Mouse (Mus musculus): ENCODE measurements around the gene Stxbp1.

GRCm38 (mm10) chr2:32839261-32839660 is 7.8 kb downstream of the Stxbp1 start:
- no peak for TF ChIP-seq CTCF (IDR thresholded peaks at IDR 0.05; ENCODE audit: control insufficient read depth, insufficient read depth, low read length)
- no peak for TF ChIP-seq POLR2A (IDR thresholded peaks at IDR 0.05; ENCODE audit: borderline replicate concordance, control insufficient read depth, low read depth, low read length)
